Mouse (Mus musculus) brain, embryonic 14.5 days (tissue): ENCODE data around the gene Ddit4.

Experiments
- CTCF ChIP-seq: fragments of 200-500 bp; IDR thresholded peaks from 2 replicates; pipeline ENCODE4 v1.5.1; 2012; ENCODE audit warnings: inconsistent platforms, mild to moderate bottlenecking, moderate library complexity, borderline replicate concordance; ENCODE audit not compliant: insufficient read depth, insufficient read length; ENCODE audit errors: extremely low read depth
- POLR2A ChIP-seq: fragments of 200-500 bp; IDR thresholded peaks from 2 replicates; pipeline ENCODE4 v1.6.1; 2012; ENCODE audit warnings: mild to moderate bottlenecking, inconsistent platforms, borderline replicate concordance; ENCODE audit not compliant: poor library complexity, insufficient read depth, insufficient read length, severe bottlenecking; ENCODE audit errors: extremely low read depth

- TF ChIP-seq CTCF (no peak), POLR2A (no peak)
These were observed 33.5 kb downstream of the Ddit4 start for GRCm38 (mm10) chr10:59918111-59918510.
